Mouse (Mus musculus): ENCODE measurements around the gene Tgfbi.

Tgfbi gene

GRCm38 (mm10) chr13:56609103-56609856, at the start of gene Tgfbi:
TSS of gene Tgfbi (plus strand) at chr13:56609523.
- no peak for DNase-seq (ENCODE audit: low read depth, low spot score)

GRCm38 (mm10) chr13:56559841-56560370, 49.4 kb upstream of the Tgfbi start:
- DNase-seq (ENCODE audit: low read depth, low spot score): no peak

GRCm38 (mm10) chr13:56561129-56561528, 48.2 kb upstream of the Tgfbi start:
- DNase-seq (ENCODE audit: low read depth, low spot score): no peak

GRCm38 (mm10) chr13:56563075-56563474, 46.2 kb upstream of the Tgfbi start:
- peak; percentile 40 for DNase-seq (ENCODE audit: low read depth, low spot score)

GRCm38 (mm10) chr13:56566336-56566735, 43.0 kb upstream of the Tgfbi start:
- DNase-seq (ENCODE audit: low read depth, low spot score): no peak

GRCm38 (mm10) chr13:56571645-56572044, 37.7 kb upstream of the Tgfbi start:
- no peak for DNase-seq (ENCODE audit: low read depth, low spot score)

GRCm38 (mm10) chr13:56575074-56575473, 34.2 kb upstream of the Tgfbi start:
- no peak for DNase-seq (ENCODE audit: low read depth, low spot score)

GRCm38 (mm10) chr13:56575701-56576321, 33.5 kb upstream of the Tgfbi start:
- DNase-seq (ENCODE audit: low read depth, low spot score): peak; percentile 80

- peak; percentile 43 for DNase-seq (ENCODE audit: low read depth, low spot score)
These were observed 31.2 kb upstream of the Tgfbi start for GRCm38 (mm10) chr13:56578097-56578496.

GRCm38 (mm10) chr13:56580450-56580849, 28.9 kb upstream of the Tgfbi start:
- no peak for DNase-seq (ENCODE audit: low read depth, low spot score)

- DNase-seq (ENCODE audit: low read depth, low spot score): peak; percentile 79
These were observed 27.8 kb upstream of the Tgfbi start for GRCm38 (mm10) chr13:56581512-56581911.

GRCm38 (mm10) chr13:56581961-56582434, 27.3 kb upstream of the Tgfbi start:
- peak; percentile 97 for DNase-seq (ENCODE audit: low read depth, low spot score)

- peak; percentile 84 for DNase-seq (ENCODE audit: low read depth, low spot score)
These were observed 26.6 kb upstream of the Tgfbi start for GRCm38 (mm10) chr13:56582720-56583119.

- DNase-seq (ENCODE audit: low read depth, low spot score): no peak
These were observed 23.3 kb upstream of the Tgfbi start for GRCm38 (mm10) chr13:56586046-56586445.

- DNase-seq (ENCODE audit: low read depth, low spot score): peak; percentile 51
These were observed 20.7 kb upstream of the Tgfbi start for GRCm38 (mm10) chr13:56588454-56589117.

GRCm38 (mm10) chr13:56590202-56590601, 19.1 kb upstream of the Tgfbi start:
- no peak for DNase-seq (ENCODE audit: low read depth, low spot score)

- no peak for DNase-seq (ENCODE audit: low read depth, low spot score)
These were observed 18.1 kb upstream of the Tgfbi start for GRCm38 (mm10) chr13:56591191-56591590.

- DNase-seq (ENCODE audit: low read depth, low spot score): no peak
These were observed 17.4 kb upstream of the Tgfbi start for GRCm38 (mm10) chr13:56591939-56592338.

GRCm38 (mm10) chr13:56593196-56593595, 16.1 kb upstream of the Tgfbi start:
- DNase-seq (ENCODE audit: low read depth, low spot score): no peak

- no peak for DNase-seq (ENCODE audit: low read depth, low spot score)
These were observed 15.3 kb upstream of the Tgfbi start for GRCm38 (mm10) chr13:56593961-56594391.

- DNase-seq (ENCODE audit: low read depth, low spot score): no peak
These were observed 14.1 kb upstream of the Tgfbi start for GRCm38 (mm10) chr13:56595246-56595645.

- DNase-seq (ENCODE audit: low read depth, low spot score): no peak
These were observed 12.0 kb upstream of the Tgfbi start for GRCm38 (mm10) chr13:56597296-56597695.

Data from 3T3-L1 (cell line).